Mouse (Mus musculus) bone marrow macrophage, adult 2 months (primary cell): ENCODE measurements around the gene Zmynd11.

Experiments used
- CTCF ChIP-seq: IDR thresholded peaks from 2 replicates; pipeline ENCODE4 v1.5.1; 2012; ENCODE audit warnings: low read depth, mild to moderate bottlenecking, low read length, moderate library complexity
- POLR2A ChIP-seq: IDR thresholded peaks from 2 replicates; pipeline ENCODE4 v1.6.1; 2012; ENCODE audit warnings: mild to moderate bottlenecking, low read depth, low read length, borderline replicate concordance

DNA sequence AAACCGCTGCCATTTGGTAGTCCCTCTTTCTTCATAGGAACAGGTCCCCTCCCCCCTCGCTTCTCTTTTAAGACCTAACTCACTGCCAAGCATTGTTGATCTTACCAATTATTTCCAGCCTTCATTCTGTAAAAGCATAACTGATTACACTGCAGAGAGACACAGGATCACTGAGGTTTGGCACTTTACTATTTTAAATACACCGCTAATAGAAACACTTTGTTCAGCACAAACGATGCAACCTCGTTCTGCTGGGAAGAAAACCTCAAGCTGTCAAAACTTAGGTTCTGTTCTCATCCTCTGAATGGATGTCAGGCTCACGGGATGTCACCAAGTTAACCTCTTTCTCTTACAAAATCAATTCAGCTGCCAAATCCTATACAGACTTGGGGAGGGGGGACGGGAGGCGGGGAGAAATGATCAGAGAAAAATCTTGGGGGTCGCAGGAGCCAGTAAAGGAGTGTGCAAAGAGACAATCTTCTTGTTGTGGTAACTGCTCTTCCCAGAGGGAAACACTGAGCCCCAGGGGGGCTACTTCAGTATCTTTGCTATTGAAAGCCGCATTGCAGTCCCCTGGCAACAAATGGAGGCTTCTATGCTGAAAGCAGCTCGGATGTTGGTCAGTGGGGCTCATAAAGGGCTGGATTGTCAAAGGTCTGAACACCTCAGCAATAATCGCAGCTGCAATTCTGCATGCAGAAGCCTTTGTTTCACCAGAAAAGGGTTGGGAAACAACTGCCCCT lies 30.9 kb upstream of the Zmynd11 start:
- TF ChIP-seq POLR2A (no peak), CTCF (no peak)
